Mouse (Mus musculus) spleen, adult 2 months (tissue): ENCODE measurements around the gene Htt. TPM values are rescaled to one million over a fixed set of nuclear protein-coding genes. Genes with fewer than 3 reads are reported as not detected.

Source experiments
- DNase-seq, 2 experiments: peaks; one replicate each; pipeline versions ENCODE4 v3.0.0 to v3.0.0-alpha.2; 2012 to 2021; ENCODE audit warnings: low spot score in 2 of 2, low read depth in 1 of 2
- H3K27ac ChIP-seq: fragments of 200-500 bp; 2 replicates; pipeline ENCODE4 v1.5.1; 2012; ENCODE audit warnings: low read length, inconsistent platforms; ENCODE audit not compliant: insufficient read depth
- H3K27me3 ChIP-seq: fragments of 200-500 bp; 2 replicates; pipeline ENCODE4 v1.6.1; 2012; ENCODE audit warnings: mild to moderate bottlenecking, moderate library complexity, low read length, inconsistent platforms; ENCODE audit not compliant: control insufficient read depth, insufficient read depth
- H3K36me3 ChIP-seq: fragments of 200-500 bp; 2 replicates; pipeline ENCODE4 v1.6.1; 2012; ENCODE audit warnings: mild to moderate bottlenecking, low read length, inconsistent platforms; ENCODE audit not compliant: control insufficient read depth, insufficient read depth
- H3K4me1 ChIP-seq: fragments of 200-500 bp; 2 replicates; pipeline ENCODE4 v1.6.1; 2011; ENCODE audit warnings: inconsistent platforms; ENCODE audit not compliant: control insufficient read depth, insufficient read depth, insufficient read length
- H3K4me3 ChIP-seq: fragments of 200-500 bp; 2 replicates; pipeline ENCODE4 v1.5.1; 2011; ENCODE audit warnings: mild to moderate bottlenecking, inconsistent platforms; ENCODE audit not compliant: insufficient read depth, insufficient read length; ENCODE audit errors: extremely low read depth
- CTCF ChIP-seq: fragments of 200-500 bp; IDR thresholded peaks from 2 replicates; pipeline ENCODE4 v1.5.1; 2011; ENCODE audit warnings: mild to moderate bottlenecking, inconsistent platforms; ENCODE audit not compliant: insufficient read depth, insufficient read length, insufficient replicate concordance; ENCODE audit errors: extremely low read depth
- POLR2A ChIP-seq: fragments of 200-500 bp; IDR thresholded peaks from 2 replicates; pipeline ENCODE4 v1.6.1; 2011; ENCODE audit warnings: low read depth, low read length, inconsistent platforms
- WGBS: fragments of 180-500 bp; shearing (Covaris S2); methylation state at CpG from one replicate; pipeline ENCODE4 v1.1.7; 2018; 5-methylcytosine and 5-hydroxymethylcytosine counted together
- polyA plus RNA-seq: library from polyadenylated mRNA; depleted of rRNA; stranded (reverse); fragments of >200 nt; gene quantifications from 2 replicates; pipeline ENCODE4 v1.2.3, GENCODE M21; 2012

Gene Htt
- polyA plus RNA-seq, 1 experiment, result 11.9 TPM

DNA sequence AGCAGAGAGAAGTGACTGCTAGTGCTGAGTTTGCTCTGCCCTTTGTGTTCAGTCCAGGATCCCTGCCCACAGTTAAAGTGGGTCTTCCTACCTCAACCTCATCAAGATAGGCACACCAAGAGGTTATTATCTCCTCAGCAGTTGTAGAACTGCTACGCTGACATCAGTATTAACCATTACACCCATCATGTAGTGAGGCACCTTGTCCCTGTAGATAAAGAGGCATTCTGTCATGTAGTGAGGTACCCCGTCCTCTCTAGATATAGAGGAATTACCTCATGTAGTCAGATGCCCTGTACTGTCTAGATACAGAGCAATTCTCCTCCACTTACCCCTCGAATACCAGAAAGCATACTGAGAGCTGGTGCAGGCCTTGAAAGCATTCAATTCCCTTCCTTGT is 119.5 kb downstream of the Htt start:
- Histone ChIP-seq H3K4me1 (no peaks in the 10 kb centered on the region), H3K27ac (no peak overlapping the region), H3K4me3 (no peak overlapping the region), H3K36me3 (peaks cover 42% of the 10 kb centered on the region), H3K27me3 (no peaks in the 10 kb centered on the region)
- 80% methylated on average over 3 of the region's 3 CpGs for WGBS
- TF ChIP-seq POLR2A (no peak), CTCF (no peak)
- no peak for DNase-seq

DNA sequence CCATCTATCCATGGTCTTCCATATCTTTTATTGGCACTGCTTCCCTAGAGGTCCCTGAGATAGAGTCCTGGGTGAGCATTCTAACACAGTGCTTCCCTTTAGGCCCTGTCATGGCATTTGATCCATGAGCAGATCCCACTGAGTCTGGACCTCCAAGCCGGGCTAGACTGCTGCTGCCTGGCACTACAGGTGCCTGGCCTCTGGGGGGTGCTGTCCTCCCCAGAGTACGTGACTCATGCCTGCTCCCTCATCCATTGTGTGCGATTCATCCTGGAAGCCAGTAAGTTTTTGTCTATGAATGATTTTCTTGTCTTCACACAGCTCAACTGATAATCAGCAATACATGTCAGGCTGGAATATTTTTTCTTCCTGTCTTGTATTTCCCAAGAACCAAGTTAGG is 123.7 kb downstream of the Htt start:
- H3K4me1 ChIP-seq, result no peaks in the 10 kb centered on the region
- no peaks in the 10 kb centered on the region for H3K27me3 ChIP-seq
- no peak overlapping the region for H3K27ac ChIP-seq
- 96% methylated on average over 3 of the region's 3 CpGs for WGBS
- no peak for DNase-seq
- H3K36me3 ChIP-seq, result peaks cover 27% of the 10 kb centered on the region
- no peak overlapping the region for H3K4me3 ChIP-seq
- TF ChIP-seq POLR2A, result no peak
- TF ChIP-seq CTCF, result no peak

DNA sequence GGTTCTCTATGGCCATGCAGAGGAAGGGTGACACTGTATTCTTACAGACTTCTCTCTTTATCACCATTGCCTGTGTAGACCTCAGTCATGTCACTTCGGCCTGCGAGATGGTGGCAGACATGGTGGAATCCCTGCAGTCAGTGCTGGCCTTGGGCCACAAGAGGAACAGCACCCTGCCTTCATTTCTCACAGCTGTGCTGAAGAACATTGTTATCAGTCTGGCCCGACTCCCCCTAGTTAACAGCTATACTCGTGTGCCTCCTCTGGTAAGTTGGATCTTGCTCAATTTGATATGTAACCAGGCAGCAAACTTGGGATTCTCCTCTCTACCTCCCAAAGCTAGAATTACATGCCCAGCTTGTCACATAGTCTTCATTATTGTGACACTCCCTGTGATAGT is 127.7 kb downstream of the Htt start:
- TF ChIP-seq CTCF, result no peak
- TF ChIP-seq POLR2A, result no peak
- 87% methylated on average over 4 of the region's 4 CpGs for WGBS
- Histone ChIP-seq H3K27me3 (no peaks in the 10 kb centered on the region), H3K27ac (no peak overlapping the region), H3K4me1 (no peaks in the 10 kb centered on the region), H3K36me3 (peaks cover 29% of the 10 kb centered on the region), H3K4me3 (no peak overlapping the region)
- DNase-seq, result no peak

DNA sequence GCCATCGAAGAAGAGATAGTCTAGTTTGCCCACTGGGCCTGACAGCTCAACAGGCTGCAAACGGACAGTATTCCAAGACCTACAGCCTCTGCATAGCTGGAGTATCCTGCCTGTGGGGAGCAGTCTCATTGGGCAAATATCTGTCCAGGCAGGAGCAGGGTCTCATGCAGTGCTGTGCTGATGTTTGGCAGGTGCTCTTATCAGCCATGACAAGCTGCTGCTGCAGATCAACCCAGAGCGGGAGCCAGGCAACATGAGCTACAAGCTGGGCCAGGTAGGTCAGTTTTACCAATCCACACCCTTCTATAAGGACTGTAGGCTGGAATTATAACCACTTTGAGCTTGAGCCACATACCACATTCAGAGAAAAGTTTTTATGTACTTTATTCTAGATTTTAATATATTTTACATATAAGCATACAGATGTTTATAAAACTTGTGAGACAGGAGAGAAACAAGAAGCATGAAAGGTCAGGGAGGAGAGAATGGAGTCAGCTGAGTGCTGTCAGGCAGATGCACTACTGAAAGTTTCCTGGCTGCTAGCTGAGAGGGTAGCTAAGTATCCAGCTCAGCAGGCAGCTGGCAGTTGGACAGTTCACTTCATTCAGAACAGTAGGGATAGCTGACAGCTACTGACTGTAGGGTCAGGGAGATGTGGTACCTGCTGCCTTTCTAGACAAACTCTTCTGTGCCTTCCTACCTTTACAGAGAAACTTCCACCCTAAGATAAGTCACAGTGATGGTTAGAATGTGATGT is 135.3 kb downstream of the Htt start:
- DNase-seq, result no peak
- 85% methylated on average over 3 of the region's 3 CpGs for WGBS
- no peaks in the 10 kb centered on the region for H3K27me3 ChIP-seq
- H3K36me3 ChIP-seq, result peaks cover 33% of the 10 kb centered on the region
- H3K4me1 ChIP-seq, result no peaks in the 10 kb centered on the region
- TF ChIP-seq POLR2A (no peak), CTCF (no peak)
- no peak overlapping the region for H3K27ac ChIP-seq
- no peak overlapping the region for H3K4me3 ChIP-seq

DNA sequence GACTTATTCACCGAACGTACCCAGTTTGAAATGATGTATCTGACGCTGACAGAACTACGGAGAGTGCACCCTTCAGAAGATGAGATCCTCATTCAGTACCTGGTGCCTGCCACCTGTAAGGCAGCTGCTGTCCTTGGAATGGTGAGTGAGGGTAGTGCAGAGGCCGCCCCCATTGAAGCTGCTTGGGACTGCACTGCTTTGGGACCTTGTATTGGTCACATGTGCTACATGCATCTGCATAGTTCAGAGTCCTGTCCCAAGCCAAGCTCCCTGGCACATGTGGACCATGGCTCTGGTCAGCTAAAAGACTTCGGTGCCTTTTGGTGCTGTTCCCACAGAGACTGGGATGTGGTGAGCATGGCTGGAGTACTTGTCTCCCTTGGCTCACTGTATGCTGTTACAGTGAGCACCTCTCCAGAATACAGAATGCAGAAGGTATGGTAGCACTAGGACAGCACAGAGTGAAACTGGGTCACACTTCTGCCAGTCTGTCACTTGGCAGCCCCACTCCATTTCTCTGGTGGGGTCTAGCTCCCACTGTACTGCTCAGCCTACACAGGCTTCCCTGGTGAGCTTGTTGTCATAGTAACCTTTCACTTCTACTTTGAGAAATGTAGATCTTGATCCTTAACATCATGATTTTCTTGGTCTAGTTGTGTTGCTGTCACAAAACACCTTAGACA is 138.4 kb downstream of the Htt start:
- Histone ChIP-seq H3K27ac (no peak overlapping the region), H3K27me3 (no peaks in the 10 kb centered on the region), H3K36me3 (peaks cover 34% of the 10 kb centered on the region), H3K4me3 (no peak overlapping the region), H3K4me1 (no peaks in the 10 kb centered on the region)
- DNase-seq, result no peak
- 97% methylated on average over 6 of the region's 6 CpGs for WGBS
- TF ChIP-seq POLR2A (no peak), CTCF (no peak)

DNA sequence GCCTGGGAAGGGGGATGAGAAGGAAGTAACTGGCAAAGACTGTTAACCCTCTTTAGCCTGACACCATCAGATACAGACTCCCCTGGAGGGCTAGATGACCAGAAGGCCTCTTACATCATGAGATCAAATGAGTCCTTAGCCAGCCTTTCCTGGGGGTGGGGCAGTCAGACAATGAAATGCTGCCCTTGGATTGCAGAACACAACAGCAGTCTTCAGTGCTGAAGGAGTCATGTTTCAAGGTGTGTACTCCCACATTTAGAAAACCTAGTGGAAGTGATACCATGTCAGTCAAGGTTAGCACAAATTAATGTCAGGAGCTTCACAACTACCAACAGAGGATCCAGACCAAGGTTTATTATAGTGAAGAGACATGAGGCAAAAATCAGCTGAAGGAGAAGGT is 140.8 kb downstream of the Htt start:
- no peak for DNase-seq
- Histone ChIP-seq H3K27ac (no peak overlapping the region), H3K4me1 (no peaks in the 10 kb centered on the region), H3K36me3 (peaks cover 40% of the 10 kb centered on the region), H3K4me3 (no peak overlapping the region), H3K27me3 (no peaks in the 10 kb centered on the region)
- no peak for TF ChIP-seq CTCF
- no peak for TF ChIP-seq POLR2A
